Mouse (Mus musculus): ENCODE data around the gene Prrt1.

Gene Prrt1

DNA sequence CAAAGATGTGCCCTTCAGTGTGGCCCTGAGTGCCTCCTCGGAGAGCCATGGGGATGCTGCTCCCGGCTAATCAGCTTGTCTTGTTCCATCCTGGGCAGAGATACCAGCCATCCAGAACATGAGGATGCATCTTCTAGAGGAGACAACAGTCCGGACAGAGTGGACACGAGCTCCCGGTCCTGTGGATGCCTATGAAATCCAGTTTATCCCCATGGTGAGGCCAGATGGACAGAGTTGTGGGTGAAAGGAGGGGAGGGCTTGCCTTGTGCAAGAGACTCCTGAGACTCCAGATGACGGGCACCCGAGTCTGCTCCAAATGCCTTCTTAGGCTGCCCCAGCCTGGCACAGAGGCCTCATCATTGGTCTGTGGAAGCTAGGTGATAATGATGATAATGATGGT is 43.8 kb downstream of the Prrt1 start:
- DNase-seq = no peak

DNA sequence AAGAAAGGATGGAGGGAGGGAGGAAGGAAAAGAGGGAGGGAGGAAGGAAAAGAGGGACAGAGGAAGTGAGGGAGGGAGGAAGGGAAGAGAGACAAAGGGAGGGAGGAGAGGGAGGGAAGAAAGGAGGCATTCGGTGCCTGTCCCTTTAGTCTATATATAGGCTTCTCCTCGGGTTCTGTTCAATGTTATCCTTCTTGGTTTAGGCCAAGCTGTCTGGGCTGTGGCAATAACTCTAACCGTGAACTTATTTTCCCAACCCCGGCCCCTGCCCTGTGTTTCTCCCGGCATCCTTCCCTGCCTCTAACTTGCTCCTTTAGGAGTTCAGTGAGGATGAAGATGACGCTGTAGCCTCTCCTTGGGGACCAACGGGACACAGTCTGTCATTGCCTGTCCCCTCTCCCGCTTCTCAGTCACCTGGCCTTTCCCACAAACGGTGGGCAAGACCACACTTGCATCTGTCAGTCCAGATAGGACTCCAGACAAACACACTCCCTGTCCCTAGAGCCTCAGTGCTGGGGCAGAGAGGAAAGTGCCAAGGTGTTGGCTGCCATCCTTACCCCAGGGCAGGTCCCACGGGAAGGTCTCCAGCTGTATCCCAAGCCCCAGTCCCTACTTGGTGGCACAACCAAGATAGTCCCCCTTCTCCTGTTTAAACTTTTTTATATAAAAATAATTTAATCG is 45.3 kb downstream of the Prrt1 start:
- no peak for DNase-seq

DNA sequence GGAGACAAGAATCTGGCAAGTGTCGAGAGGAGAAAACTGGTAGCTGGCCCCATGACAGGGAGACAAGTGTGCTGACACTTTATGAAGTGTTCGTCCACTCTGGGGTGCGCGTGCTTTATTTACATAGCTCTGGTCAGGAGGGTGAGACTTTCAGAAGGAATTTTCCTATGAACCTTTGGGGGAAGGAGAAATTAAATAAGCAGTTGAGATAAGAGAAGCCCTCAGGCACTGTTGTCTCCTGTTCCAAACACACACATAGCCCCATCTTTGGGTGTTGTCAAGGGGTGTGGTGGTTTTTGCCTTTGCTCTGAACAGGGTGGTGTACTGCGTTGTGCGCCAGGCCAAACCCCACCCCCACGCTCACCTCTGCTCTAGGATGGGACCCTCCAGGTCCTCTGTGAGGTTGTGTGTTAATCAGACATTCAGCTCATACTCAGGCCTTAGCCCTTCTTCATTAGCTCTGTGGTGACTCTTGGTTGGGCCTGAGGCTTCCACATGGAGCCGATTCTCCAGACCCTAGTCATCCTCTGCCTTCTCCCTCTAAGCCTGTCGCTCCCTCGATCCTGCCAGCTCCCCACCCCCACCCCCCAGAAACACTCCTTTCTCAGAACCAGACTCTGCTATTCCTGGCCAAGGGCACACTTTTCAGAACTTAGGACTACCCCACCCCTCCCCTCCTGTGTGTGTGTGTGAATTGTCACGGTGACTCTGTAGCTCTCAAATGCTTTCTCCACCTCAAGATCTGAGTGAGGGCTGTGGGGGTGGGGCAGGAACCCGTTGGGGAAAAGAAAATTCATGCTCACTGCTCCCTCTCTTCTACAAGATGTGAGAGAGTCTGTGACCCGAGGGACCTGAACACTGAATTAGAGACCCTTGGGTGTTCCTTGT is 46.1 kb downstream of the Prrt1 start:
- DNase-seq = no peak

DNA sequence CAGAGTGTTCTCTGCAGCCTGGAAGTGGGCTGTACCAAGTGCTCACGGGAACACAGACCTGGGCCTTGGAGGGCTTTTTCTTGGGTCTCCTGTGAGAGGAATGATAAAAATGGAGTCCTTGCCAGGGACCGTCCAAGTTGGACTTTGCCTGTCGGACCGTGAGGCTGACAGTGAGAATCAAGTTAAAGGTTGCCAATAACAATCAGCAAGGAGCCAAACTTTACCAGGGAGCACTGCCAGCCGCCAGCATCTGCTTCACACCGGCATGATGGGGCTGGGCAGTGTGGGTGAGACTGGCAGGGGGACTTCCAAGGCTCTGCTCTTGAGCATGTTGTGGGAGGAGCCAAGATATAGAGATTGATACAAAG is 46.7 kb downstream of the Prrt1 start:
- no peak for DNase-seq

DNA sequence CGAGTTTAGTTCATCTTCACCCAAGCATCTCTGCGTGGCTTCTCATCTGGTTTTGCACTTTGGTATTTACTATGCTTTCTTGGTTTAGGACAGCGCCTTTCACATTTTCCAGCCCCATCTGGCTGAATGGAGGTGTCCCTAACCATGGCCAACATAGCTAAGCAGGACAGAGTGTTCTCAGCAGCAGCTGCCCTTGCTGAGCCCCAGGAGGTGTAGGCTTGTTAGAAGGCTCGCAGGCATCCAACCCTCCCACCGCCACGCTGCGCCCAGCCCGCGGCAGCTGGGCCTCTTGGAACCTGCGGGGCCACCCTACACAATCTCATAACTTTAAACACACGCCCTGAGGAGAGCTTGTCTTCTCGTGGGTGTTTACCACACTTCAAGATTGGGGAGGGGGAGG is 47.3 kb downstream of the Prrt1 start:
- DNase-seq = no peak

DNA sequence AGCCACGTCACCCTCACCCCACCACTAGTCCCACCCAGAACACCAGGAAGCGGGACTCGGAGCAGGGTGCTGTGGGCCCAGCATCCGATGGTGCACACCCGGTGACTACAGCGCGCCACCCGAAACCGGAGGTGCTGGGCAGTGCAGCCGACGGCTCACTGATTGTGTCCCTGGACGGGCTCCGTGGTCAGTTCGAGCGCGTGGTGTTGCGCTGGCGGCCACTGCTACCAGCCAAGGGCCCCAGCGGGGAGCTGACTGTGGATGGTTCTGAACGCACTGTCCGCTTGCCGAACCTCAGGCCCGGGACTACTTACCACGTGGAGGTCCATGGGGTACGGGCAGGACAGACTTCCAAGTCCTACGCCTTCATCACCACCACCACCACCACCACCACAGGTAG is 50.9 kb downstream of the Prrt1 start:
- no peak for DNase-seq

DNA sequence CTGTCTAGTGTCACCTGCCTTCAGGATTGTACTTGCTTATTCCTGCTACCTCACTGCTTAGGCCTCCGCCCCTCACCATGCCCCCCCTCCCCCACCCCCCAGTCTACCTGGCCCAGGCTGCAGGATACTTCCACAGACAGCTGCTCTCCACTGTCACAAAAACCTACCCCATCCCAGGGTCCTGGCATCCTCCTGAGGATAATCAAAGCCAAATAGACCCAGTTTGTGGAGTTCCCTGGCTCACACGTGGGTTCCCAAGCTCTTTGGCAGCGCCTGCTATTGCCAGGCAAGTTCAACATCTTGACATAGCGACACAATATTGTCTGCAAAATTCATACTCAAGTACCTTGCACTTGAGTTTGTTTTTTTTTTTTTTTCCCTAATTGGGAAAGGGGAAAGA is 51.3 kb downstream of the Prrt1 start:
- DNase-seq = no peak

DNA sequence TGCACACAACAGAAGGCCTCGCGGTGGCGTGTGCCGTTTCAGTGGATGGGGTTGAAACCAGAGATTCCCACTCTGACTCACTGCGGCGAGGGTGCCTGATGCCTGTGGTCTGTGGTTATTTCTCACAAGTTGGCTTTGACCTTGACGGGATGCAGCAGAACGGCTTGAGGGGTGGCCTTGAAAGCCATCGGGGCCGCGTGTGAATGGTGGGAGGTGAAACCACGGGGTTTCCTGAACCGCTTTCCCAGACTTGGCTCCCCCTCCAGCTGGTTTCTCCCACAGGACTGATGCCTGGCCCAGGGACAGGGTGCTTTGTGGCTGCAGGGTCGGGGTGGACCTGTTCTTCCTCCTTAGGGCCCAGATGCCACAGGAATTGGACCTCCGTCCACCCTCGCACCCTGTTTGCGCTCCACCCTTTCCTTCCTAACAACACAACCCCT is 51.8 kb downstream of the Prrt1 start:
- DNase-seq = no peak

DNA sequence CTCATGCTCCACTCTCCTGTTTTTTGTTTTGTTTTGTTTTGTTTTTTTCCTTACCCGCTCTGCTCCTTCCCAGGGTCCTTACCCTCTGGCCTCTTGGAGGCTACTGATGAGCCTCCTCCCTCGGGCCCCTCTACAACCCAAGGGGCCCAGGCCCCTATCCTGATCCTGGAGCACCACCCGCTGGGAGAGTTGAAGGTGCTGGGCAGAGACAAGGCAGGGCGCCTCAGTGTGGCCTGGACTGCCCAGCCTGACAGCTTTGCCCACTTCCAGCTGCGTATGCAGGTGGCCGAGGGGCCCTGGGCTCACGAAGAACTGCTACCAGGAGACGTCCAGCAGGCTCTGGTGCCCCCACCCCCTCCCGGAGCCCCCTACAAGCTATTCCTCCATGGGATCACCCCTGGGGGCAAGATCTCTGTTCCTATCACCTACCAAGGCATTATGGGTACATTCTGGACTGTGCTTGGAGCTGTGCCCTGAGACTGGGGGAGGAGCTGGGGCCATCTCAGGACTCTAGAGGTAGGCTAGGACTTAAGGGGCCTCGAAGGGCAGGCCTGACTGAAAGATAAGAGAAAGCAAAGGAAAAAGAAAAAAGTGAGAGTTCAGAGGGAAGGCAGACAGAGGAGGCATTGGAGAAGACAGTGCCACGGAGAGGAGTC is 52.7 kb downstream of the Prrt1 start:
- DNase-seq = no peak

Measured in thymus, adult 18-20 months (tissue).